Mouse (Mus musculus) CH12.LX (cell line): Measurements from ENCODE around the gene Atp1a3.

ENCODE experiments used
- CTCF ChIP-seq, 2 experiments: IDR thresholded peaks in 1 of 2; conservative IDR thresholded peaks in 1 of 2; 2 replicates each; pipeline ENCODE4 v1.5.1; 2011 to 2012; ENCODE audit warnings: low read depth in 2 of 2, low read length in 2 of 2, improper control_type of control experiment in 1 of 2, inconsistent platforms in 1 of 2, mild to moderate bottlenecking in 1 of 2, moderate library complexity in 1 of 2
- MAX ChIP-seq: IDR thresholded peaks from 2 replicates; pipeline ENCODE4 v1.6.1; 2011; ENCODE audit warnings: low read length, improper control_type of control experiment
- MXI1 ChIP-seq: IDR thresholded peaks from 2 replicates; pipeline ENCODE4 v1.6.1; 2011; ENCODE audit warnings: mild to moderate bottlenecking, low read depth, low read length, improper control_type of control experiment
- POLR2A ChIP-seq: IDR thresholded peaks from 2 replicates; pipeline ENCODE4 v1.6.1; 2011; ENCODE audit warnings: low read depth, mild to moderate bottlenecking, improper control_type of control experiment, low read length
- ZNF384 ChIP-seq: IDR thresholded peaks from 2 replicates; pipeline ENCODE4 v1.6.1; 2012; ENCODE audit warnings: low read depth, low read length, improper control_type of control experiment, inconsistent platforms

DNA sequence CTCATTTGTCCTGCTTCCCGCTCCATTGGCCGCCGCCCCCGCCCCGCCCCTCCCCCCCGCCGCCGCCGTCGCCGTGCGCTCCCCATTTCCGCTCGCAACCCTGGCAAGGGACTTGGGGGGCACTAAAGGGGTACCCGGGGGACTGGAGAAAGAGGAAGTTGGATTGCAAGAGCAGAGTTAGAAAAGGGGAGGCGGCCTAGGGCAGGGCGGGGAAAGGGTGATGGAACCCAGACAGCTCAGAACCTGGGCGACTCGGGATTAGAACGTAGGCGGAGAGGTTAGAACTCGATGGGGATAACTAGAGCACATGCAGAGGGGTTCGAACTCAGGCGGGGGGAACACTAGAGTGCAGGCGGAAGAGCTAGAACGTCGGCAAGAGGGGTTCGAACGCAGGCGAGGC, 51.3 kb downstream of the Atp1a3 start:
- TF ChIP-seq ZNF384: no peak
- TF ChIP-seq POLR2A: no peak
- TF ChIP-seq MXI1: no peak
- no peak for TF ChIP-seq CTCF (conservative IDR thresholded peaks at IDR 0.05 in 1 of 2, IDR thresholded peaks at IDR 0.05 in 1 of 2; ENCODE audit: low read depth in 2 of 2, low read length in 2 of 2)
- no peak for TF ChIP-seq MAX
